Mouse (Mus musculus): ENCODE measurements around the gene Specc1l.

Specc1l gene

DNA sequence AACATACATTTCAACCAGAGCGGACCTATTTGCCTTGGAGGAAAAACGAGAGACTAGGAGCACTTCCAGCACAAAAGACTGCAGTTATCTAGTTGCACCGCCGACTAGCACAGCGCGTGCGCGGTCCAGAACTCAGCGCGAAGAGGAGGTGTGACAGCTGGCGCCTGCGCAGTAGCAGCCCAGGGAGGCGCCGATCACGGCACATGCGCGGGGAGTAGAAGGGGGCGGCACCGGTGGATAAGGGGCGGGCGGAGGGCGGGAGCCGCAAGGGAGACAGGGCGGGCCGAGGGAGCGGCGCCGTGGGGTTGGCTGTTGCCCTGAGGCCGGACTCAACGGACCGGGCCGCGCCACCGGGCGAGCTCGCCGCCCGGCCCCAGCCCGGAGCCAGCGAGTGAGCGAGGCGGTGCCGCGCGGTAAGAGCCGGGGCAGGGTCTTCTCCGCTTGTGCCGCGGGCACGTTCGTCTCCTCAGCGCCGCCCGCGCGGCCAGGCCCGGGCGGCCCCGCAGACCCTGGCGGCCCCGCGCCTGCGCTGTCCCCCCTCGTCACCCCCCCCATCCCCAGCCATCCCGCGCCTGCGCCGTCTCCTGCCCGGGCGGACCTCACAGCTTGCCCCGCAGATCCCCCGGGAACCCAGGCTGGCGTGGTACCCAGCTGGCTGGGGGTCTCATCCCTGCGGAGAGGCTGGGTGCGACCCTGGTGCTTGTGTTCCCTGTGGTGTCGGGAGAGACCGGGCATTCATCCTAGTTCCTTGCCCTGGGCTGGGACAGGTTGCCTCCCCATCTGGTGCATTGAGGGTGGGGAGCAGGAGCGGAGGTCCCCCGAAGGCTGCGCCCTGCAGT is at the start of gene Specc1l:
Gene Specc1l (plus strand): TSS at position 267 of the 839 bp plus-strand sequence.
- TF ChIP-seq GATA4 (IDR thresholded peaks at IDR 0.05; ENCODE audit: insufficient replicate concordance, low read length), result peak; percentile 74; the same call in 1 of the 2 replicates

DNA sequence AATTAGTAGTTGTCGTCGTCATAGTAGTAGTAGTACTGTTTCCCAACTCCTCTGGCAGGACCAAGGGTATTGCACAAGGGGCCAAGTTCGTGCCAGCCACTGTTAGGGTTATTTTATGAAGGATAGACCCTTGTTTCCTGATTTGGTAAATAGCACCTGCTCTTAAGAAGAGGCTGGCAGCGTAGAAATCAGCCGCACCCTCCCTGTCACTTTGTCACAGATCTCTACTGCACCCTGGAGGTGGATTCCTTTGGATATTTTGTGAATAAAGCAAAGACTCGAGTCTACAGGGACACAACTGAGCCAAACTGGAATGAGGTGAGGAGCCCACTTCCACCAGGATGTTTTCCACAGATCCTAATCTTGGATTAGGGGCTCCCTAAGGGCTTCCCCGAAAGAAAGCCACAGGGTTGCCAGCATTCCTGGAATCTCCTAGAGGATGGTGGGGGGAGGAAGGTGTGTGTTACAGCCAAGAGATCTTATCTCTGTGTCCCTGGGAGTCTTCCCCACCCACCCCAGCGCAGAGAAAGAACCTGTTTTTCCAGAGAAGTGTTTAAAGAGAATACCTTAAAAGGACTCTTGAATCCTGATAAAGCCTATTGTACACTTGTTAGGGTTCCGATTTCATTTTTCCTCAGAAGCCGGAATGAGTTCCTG is 45.9 kb upstream of the Specc1l start:
- TF ChIP-seq GATA4 (IDR thresholded peaks at IDR 0.05; ENCODE audit: insufficient replicate concordance, low read length), result no peak

GRCm38 (mm10) chr10:75166601-75167000 is 45.3 kb upstream of the Specc1l start:
- no peak for TF ChIP-seq GATA4 (IDR thresholded peaks at IDR 0.05; ENCODE audit: insufficient replicate concordance, low read length)

DNA sequence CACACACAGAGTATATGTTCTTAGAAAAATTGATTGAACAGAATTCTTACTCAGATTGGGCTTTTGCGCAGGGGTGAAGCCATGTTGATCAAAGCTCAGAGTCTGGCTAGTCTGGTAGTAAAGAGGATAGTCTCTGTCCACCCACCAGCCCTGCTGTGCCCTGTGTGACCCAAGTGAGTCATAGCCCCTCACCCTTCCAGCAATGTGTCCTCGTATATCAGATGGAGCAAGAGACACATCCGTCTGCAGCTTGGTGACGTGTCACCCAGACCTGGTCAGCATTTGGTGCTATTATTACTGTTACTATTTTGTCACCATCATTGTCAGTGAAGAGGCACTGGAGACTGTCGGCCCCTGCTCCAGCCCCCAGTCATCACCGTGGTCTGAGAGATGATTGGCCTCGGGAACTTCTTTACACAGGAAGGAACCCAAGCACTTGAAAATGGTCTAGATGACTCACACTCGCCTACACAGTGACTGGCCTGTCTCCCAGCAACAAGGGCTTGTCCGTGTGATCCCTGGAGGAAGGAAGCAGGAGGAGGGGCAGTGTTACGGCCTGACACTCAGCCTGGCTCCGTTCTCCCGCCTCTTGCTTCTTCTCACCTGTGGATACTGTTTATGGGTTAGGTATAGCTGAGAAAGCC is 41.5 kb upstream of the Specc1l start:
- TF ChIP-seq GATA4 (IDR thresholded peaks at IDR 0.05; ENCODE audit: insufficient replicate concordance, low read length), result no peak

DNA sequence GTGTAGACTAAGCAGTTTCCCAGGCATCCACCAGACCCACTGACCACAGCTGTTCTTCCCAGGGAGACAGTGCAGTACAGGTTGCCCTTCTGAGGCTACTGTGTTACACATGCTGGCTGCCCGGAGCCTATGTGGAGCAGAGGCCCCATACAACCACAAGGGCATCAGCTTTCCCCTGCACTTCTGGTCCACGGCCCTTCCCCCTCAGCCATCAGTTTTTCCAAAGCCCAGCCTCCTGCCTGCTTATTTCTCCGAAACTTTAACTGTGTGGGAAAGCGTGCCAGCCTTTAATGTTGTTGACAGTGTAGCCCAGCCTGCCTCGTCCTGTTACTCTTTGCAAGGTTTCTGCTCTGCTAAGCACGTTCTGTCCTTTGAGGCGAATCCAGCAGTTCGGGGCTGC is 38.8 kb upstream of the Specc1l start:
- TF ChIP-seq GATA4 (IDR thresholded peaks at IDR 0.05; ENCODE audit: insufficient replicate concordance, low read length), result no peak

DNA sequence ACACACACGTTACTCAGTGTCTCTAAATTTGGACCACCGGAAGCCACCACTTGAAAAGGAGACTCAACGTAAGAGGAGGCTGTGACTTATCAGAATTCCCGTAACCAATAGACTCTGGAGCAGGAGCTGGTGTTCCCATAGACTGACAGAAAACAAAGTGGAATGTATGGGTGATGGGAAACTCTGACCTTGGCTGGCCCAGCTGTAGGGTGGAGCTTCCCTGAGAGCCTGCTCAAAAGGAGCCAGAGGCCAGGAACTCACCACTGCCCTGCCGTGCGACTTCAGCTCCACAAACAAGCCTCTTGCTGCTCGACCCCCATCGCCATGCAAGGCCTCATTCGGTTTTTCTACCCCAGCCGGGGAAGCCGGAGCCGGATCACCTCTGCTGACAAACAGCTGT is 38.2 kb upstream of the Specc1l start:
- no peak for TF ChIP-seq GATA4 (IDR thresholded peaks at IDR 0.05; ENCODE audit: insufficient replicate concordance, low read length)

GRCm38 (mm10) chr10:75176494-75176893 is 35.4 kb upstream of the Specc1l start:
- no peak for TF ChIP-seq GATA4 (IDR thresholded peaks at IDR 0.05; ENCODE audit: insufficient replicate concordance, low read length)

DNA sequence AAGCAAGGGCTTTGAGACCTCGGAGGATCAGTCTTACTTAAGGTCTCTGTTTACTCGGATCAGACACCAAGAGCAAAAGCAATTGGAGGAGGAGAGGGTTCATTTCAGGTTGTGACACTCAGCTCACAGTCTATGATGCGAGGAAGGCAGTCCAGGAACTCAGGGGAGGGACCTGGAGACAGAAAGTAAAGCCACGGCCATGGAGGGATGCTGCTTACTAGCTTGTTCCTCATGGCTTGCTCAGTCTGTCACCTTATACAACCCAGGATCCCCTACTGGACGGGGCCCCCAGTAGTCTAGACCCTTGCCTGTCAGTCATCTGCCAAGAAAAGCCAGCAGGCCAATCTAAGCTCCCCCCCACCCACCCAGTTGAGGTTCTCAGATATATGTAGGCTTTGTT is 33.0 kb upstream of the Specc1l start:
- no peak for TF ChIP-seq GATA4 (IDR thresholded peaks at IDR 0.05; ENCODE audit: insufficient replicate concordance, low read length)

DNA sequence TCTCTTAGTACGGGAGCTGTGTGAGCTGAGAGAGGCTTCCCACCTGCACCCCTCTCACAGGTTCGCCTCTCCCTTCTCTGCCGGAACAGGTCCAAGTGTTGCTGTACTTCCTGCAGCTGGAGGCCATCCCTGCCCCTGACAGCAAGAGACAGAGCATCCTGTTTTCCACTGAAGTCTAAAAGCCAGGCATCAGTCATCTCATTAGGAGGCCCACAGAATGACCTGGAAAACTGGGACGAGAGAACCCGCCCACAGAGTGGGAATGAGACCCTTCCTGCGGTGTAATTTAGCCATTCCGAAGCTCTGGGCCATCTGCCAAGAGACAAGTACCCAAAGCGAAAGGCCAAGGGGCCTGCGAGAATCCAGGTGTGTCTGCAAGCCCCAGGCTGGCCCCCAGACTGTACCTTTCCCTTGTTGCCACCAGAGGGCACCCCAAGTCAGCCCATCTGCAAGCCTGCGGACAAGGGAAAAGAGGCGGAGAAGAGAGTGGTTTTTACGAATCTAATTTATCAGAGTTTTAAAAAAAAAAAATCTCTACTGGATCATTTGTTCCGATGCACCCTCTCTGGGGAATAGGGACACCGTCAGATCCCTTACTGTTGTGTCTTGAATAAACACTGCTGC is 29.6 kb upstream of the Specc1l start:
- TF ChIP-seq GATA4 (IDR thresholded peaks at IDR 0.05; ENCODE audit: insufficient replicate concordance, low read length), result no peak

DNA sequence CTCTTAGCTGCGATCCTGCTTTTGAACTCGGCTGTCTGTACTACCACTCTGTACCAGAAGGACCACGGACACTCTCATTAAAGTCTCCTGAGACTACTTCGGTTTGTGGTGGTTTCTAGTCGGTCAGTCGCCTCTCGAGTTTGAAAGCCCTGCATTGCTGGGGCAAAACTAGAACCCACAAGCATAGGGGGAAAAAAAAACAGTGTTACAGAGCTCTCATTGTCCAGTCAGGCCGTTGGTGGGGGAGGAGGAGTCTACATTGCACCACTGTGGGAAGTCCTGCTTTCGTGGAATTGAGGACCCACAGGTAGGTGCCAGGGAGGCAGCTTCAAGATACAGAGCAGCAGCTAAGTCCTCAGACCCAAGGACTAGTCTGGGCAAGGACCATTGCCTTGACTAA is 27.0 kb upstream of the Specc1l start:
- TF ChIP-seq GATA4 (IDR thresholded peaks at IDR 0.05; ENCODE audit: insufficient replicate concordance, low read length), result no peak

- no peak for TF ChIP-seq GATA4 (IDR thresholded peaks at IDR 0.05; ENCODE audit: insufficient replicate concordance, low read length)
These were observed 25.3 kb upstream of the Specc1l start for GRCm38 (mm10) chr10:75186551-75186950.

- TF ChIP-seq GATA4 (IDR thresholded peaks at IDR 0.05; ENCODE audit: insufficient replicate concordance, low read length), result no peak
These were observed 24.4 kb upstream of the Specc1l start for GRCm38 (mm10) chr10:75187366-75188056.

DNA sequence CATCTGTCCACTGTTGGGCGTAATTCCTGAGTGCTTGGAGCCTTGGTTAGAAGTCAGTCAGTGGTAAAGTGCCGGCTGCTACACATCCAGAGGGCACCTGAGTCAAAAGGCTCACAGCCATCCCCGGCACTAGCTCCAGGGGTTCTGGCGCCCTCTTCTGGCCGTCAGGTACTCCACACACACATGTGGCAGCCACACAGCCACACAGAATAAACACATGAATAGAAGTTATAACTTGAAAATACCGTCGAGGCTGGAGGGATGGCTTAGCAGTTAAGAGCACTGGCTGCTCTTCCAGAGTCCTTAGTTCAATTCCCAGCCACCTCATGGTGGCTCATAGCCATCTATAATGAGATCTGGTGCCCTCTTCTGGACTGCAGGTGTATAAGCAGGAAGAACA is 20.2 kb upstream of the Specc1l start:
- no peak for TF ChIP-seq GATA4 (IDR thresholded peaks at IDR 0.05; ENCODE audit: insufficient replicate concordance, low read length)

GRCm38 (mm10) chr10:75197817-75198216 is 14.1 kb upstream of the Specc1l start:
- TF ChIP-seq GATA4 (IDR thresholded peaks at IDR 0.05; ENCODE audit: insufficient replicate concordance, low read length), result no peak

DNA sequence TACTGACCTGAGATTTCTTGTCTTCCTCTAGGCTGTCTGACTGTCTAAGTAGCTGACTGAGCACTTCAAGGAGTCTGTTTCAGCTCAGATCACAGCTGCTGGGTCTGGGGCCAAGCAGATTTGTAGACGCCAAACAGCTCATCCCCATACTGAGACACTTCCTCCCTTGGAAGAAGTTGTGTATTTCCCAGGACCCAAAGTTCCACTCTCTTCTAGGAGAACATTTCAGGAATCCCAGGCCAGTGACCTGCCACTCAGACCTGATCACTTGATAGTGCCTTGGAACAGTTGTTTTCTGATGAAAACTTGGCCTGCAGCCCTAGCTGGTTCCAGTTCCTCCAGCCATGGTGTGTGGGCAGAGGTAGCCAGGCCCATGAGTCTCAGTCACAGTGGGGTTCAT is 11.1 kb upstream of the Specc1l start:
- TF ChIP-seq GATA4 (IDR thresholded peaks at IDR 0.05; ENCODE audit: insufficient replicate concordance, low read length), result no peak

Data from liver, adult (tissue).